Mouse (Mus musculus): ENCODE data around the gene Fto. TPM values are rescaled to one million over a fixed set of nuclear protein-coding genes. Genes with fewer than 3 reads are reported as not detected.

The Fto gene
- total RNA-seq, 1 experiment, result 16.8 TPM

DNA sequence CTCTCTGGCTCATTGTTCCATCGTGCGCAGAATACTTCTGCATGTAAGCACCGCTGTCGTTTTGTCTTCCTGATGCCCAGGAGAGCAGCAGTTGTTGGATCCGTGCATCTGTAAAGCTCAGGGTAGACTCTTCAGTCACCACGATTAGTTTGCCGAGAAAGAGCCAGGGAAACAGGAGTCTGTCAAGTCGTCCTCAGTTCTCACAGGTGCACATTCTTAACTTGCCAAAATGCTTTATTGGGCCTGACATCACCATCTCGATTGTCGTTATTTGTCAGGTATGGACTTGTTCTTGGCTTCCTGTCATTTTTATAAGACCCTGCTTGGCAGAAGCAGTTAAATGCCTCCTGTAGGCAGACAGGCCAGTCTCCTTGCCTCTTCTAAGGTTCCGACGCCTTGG is 96.7 kb downstream of the Fto start:
- Histone ChIP-seq H3K27ac (ENCODE audit: insufficient read depth, low read depth, low read length, poor library complexity, severe bottlenecking) (no peak overlapping the region), H3K36me3 (ENCODE audit: control insufficient read depth, insufficient read depth, low read length, poor library complexity, severe bottlenecking) (peaks cover 9% of the 10 kb centered on the region; the same call in 1 of the 2 replicates), H3K9ac (ENCODE audit: insufficient read depth, low read depth, low read length, poor library complexity, severe bottlenecking) (no peak overlapping the region), H3K4me1 (ENCODE audit: control insufficient read depth in 2 of 2, insufficient read depth in 2 of 2, low read length in 2 of 2, poor library complexity in 1 of 2) (no peaks in the 10 kb centered on the region), H3K9me3 (ENCODE audit: control insufficient read depth, insufficient read depth, low read depth, low read length) (no peaks in the 10 kb centered on the region), H3K4me3 (ENCODE audit: insufficient read depth in 1 of 2, low read depth in 1 of 2, low read length in 2 of 2, poor library complexity in 1 of 2, severe bottlenecking in 1 of 2) (no peak overlapping the region)
- TF ChIP-seq ZNF384 (IDR thresholded peaks at IDR 0.05; ENCODE audit: low read depth, low read length), result no peak
- no peak for TF ChIP-seq ZC3H11A (IDR thresholded peaks at IDR 0.05; ENCODE audit: borderline replicate concordance, low read depth, low read length)
- in situ Hi-C loops (cut with MboI; ENCODE audit: low sequenced_read_pairs in 2 of 2, unreplicated experiment in 2 of 2), result no loop called here
- DNase-seq (ENCODE audit: low read depth, low spot score), result no peak

DNA sequence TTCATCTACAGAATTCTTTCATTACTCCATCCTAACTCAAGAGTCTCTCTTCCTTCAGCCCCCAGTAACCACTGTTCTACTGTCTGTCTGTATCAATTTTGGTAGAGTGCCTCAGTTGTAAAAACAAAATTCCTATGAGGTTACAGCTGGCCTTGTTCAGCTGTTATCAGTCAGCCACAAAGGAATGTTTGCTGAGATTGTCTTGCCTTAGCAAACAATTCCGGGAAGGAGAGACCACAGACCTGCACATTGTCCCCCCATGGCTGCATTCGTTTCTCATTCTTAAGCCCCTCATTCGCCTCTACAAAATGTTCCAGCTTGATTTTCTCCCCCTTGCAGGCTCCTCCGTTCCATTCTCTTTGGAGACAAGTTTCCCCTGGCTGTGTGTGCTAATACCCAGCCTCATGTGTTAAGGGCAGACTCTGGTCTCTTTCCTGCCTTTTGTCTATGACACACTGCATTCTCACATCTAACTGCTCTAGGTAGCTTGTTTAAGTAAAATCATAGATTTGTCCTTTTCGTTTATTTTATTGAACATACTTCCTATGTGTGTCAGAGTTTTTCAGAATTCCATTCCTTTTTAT is 111.3 kb downstream of the Fto start:
- no peak overlapping the region for H3K9ac ChIP-seq (ENCODE audit: insufficient read depth, low read depth, low read length, poor library complexity, severe bottlenecking)
- no peaks in the 10 kb centered on the region for H3K36me3 ChIP-seq (ENCODE audit: control insufficient read depth, insufficient read depth, low read length, poor library complexity, severe bottlenecking)
- peaks cover 0 to 2% of the 10 kb centered on the region in 2 experiments; a peak in 2 of 4 replicates for H3K4me1 ChIP-seq (ENCODE audit: control insufficient read depth in 2 of 2, insufficient read depth in 2 of 2, low read length in 2 of 2, poor library complexity in 1 of 2)
- H3K27ac ChIP-seq (ENCODE audit: insufficient read depth, low read depth, low read length, poor library complexity, severe bottlenecking), result no peak overlapping the region
- TF ChIP-seq ZNF384 (IDR thresholded peaks at IDR 0.05; ENCODE audit: low read depth, low read length), result no peak
- TF ChIP-seq CHD2 (IDR thresholded peaks at IDR 0.05; ENCODE audit: low read depth, low read length), result no peak
- TF ChIP-seq MAFK (IDR thresholded peaks at IDR 0.05; ENCODE audit: insufficient read depth, low read depth, low read length), result no peak
- no peak for TF ChIP-seq ZC3H11A (IDR thresholded peaks at IDR 0.05; ENCODE audit: borderline replicate concordance, low read depth, low read length)
- TF ChIP-seq HCFC1 (IDR thresholded peaks at IDR 0.05; ENCODE audit: borderline replicate concordance, insufficient read depth, low read length), result no peak
- DNase-seq (ENCODE audit: low read depth, low spot score), result no peak
- H3K9me3 ChIP-seq (ENCODE audit: control insufficient read depth, insufficient read depth, low read depth, low read length), result no peaks in the 10 kb centered on the region
- in situ Hi-C loops (cut with MboI; ENCODE audit: low sequenced_read_pairs in 2 of 2, unreplicated experiment in 2 of 2), result no loop called here
- H3K4me3 ChIP-seq (ENCODE audit: insufficient read depth in 1 of 2, low read depth in 1 of 2, low read length in 2 of 2, poor library complexity in 1 of 2, severe bottlenecking in 1 of 2), result no peak overlapping the region

DNA sequence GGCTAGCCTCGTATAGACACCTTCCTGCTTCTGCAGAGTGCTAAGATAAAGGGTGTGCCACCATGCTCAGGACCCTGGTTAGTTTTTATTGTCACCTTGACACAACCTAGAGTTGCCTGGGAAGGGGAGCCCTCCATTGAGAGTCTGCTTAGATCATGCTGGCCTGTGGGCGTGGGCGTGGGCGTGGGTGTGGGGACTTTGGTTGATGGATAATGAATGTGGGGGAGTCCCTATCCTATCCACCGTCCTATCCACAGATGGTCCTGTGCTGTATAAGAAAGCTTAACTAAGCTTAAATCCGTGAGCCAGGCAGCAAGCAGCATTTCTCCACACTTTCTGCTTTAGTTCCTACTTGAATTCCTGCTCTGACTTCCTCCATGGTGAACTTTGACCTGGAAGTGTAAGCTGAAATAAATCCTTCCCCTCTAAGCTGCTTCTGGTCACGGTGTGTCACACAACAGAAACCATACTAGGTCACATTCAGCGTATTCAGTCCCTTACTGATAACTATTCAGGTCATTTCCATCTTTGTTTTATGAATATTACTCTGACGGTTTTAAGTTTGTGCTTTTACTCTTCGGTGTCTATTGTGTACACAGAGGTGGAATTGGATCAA is 112.0 kb downstream of the Fto start:
- in situ Hi-C loops (cut with MboI; ENCODE audit: low sequenced_read_pairs in 2 of 2, unreplicated experiment in 2 of 2), result no loop called here
- TF ChIP-seq CHD2 (IDR thresholded peaks at IDR 0.05; ENCODE audit: low read depth, low read length) (no peak), ZNF384 (IDR thresholded peaks at IDR 0.05; ENCODE audit: low read depth, low read length) (no peak), ZC3H11A (IDR thresholded peaks at IDR 0.05; ENCODE audit: borderline replicate concordance, low read depth, low read length) (no peak), MAFK (IDR thresholded peaks at IDR 0.05; ENCODE audit: insufficient read depth, low read depth, low read length) (no peak), HCFC1 (IDR thresholded peaks at IDR 0.05; ENCODE audit: borderline replicate concordance, insufficient read depth, low read length) (no peak)
- H3K4me3 ChIP-seq (ENCODE audit: insufficient read depth in 1 of 2, low read depth in 1 of 2, low read length in 2 of 2, poor library complexity in 1 of 2, severe bottlenecking in 1 of 2), result no peak overlapping the region
- no peaks in the 10 kb centered on the region for H3K9me3 ChIP-seq (ENCODE audit: control insufficient read depth, insufficient read depth, low read depth, low read length)
- H3K36me3 ChIP-seq (ENCODE audit: control insufficient read depth, insufficient read depth, low read length, poor library complexity, severe bottlenecking), result no peaks in the 10 kb centered on the region
- H3K9ac ChIP-seq (ENCODE audit: insufficient read depth, low read depth, low read length, poor library complexity, severe bottlenecking), result no peak overlapping the region
- H3K4me1 ChIP-seq (ENCODE audit: control insufficient read depth in 2 of 2, insufficient read depth in 2 of 2, low read length in 2 of 2, poor library complexity in 1 of 2), result peaks cover 2 to 5% of the 10 kb centered on the region in 2 experiments; a peak in 2 of 4 replicates
- no peak overlapping the region for H3K27ac ChIP-seq (ENCODE audit: insufficient read depth, low read depth, low read length, poor library complexity, severe bottlenecking)
- no peak for DNase-seq (ENCODE audit: low read depth, low spot score)

DNA sequence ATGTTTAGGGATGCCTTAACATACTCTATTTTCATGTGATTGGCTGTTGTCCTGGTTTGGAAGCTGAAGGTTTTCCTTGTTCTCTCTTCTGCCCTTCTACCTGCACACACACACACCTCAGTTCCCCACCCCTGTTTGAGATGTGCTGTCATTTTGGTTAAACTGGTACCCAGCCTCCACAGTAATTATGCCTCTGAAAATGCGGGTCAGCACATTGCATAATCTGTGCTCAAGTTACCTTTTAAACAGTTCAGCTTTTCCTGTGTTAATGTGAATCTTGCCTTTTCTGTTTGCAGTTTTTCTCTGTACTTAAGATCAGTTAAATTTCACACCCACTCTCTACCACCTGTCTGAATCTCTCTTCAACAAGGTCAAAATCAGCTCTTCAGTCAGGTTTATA is 113.2 kb downstream of the Fto start:
- no peak for DNase-seq (ENCODE audit: low read depth, low spot score)
- TF ChIP-seq CHD2 (IDR thresholded peaks at IDR 0.05; ENCODE audit: low read depth, low read length) (no peak), ZNF384 (IDR thresholded peaks at IDR 0.05; ENCODE audit: low read depth, low read length) (no peak), HCFC1 (IDR thresholded peaks at IDR 0.05; ENCODE audit: borderline replicate concordance, insufficient read depth, low read length) (no peak), ZC3H11A (IDR thresholded peaks at IDR 0.05; ENCODE audit: borderline replicate concordance, low read depth, low read length) (no peak), MAFK (IDR thresholded peaks at IDR 0.05; ENCODE audit: insufficient read depth, low read depth, low read length) (no peak)
- Histone ChIP-seq H3K9ac (ENCODE audit: insufficient read depth, low read depth, low read length, poor library complexity, severe bottlenecking) (no peak overlapping the region), H3K36me3 (ENCODE audit: control insufficient read depth, insufficient read depth, low read length, poor library complexity, severe bottlenecking) (no peaks in the 10 kb centered on the region), H3K9me3 (ENCODE audit: control insufficient read depth, insufficient read depth, low read depth, low read length) (no peaks in the 10 kb centered on the region), H3K4me1 (ENCODE audit: control insufficient read depth in 2 of 2, insufficient read depth in 2 of 2, low read length in 2 of 2, poor library complexity in 1 of 2) (peaks cover 2 to 6% of the 10 kb centered on the region in 2 experiments; a peak in 2 of 4 replicates), H3K27ac (ENCODE audit: insufficient read depth, low read depth, low read length, poor library complexity, severe bottlenecking) (no peak overlapping the region), H3K4me3 (ENCODE audit: insufficient read depth in 1 of 2, low read depth in 1 of 2, low read length in 2 of 2, poor library complexity in 1 of 2, severe bottlenecking in 1 of 2) (no peak overlapping the region)
- in situ Hi-C loops (cut with MboI; ENCODE audit: low sequenced_read_pairs in 2 of 2, unreplicated experiment in 2 of 2), result no loop called here
